Mouse (Mus musculus) gastrocnemius, postnatal 36 days (tissue): ENCODE measurements at regions not wholly inside any gene's neighbourhood (a gene's known extent, or its start where the extent isn't known, plus 50 kb on each side); places are given as distances from the start of the nearest gene placed in this dataset.

Experiments
- DNase-seq, 2 experiments: peaks; one replicate each; pipeline ENCODE4 v3.0.0; 2022
- intact Hi-C: fragments of 180-260 bp; cut with DNase I; formaldehyde crosslinking; loops from one replicate; pipeline ENCODE4 v1.15.1; 2025

DNA sequence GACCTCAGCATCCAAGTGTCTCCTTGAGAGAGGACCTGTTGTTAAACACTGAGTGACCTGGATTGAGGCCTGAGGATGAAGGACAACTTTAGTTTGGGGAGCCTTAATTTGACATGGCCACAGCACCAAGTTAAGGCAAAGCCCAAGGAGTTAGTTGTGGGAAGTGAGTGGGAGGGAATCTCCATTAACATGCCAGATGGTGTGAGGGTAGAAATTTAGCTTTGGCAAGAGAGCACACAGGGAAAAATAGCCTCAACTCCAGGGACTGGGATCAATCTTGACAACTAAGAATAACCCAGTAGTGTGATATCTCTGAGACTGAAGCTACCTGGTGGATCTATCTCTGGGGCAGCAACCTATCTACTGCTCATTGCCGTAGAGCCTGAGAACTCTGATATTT is 105.4 kb downstream of the Ahr start:
- intact Hi-C loops, result no loop called here
- no peak for DNase-seq

DNA sequence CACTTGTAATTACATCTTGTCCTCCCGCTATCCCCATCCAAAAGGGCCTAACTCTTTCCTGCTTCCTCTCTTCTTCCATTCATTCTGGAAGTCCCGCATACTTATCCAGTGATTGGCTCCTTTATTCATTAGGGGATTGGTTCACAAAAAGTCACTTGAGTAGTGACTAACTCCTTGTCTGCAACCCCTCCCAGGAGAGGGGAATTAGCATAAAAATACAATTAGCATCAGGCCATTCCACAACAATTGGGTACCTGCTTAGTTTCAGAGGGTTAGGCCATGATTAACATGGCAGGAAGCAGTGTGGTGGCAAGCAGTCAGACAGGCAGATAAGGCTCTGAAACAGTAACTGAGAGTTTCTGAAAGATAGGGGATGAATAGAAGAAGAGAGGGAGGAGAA is 115.6 kb downstream of the Ahr start:
- DNase-seq, result no peak
- intact Hi-C loops, result no loop called here

DNA sequence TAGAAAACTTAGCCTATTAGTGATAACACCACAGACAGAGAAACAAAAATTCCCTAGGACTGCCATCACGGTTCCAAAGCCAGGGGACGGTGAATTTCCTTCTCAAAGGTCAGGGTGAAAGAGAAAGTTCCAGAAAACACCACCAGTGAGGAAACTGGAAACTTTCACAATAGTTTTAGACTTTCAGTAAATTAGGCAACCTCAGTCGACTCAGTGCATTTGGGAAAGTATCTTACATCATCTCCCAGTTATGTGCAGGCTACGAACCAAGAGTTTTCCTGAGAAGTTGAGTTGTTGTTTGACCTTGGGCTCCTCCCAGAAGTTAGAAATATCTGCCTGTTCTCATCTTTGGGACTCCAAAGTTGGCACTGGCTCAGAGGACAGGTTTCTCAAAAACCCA is 116.9 kb downstream of the Ahr start:
- no peak for DNase-seq
- intact Hi-C loops, result no loop called here

DNA sequence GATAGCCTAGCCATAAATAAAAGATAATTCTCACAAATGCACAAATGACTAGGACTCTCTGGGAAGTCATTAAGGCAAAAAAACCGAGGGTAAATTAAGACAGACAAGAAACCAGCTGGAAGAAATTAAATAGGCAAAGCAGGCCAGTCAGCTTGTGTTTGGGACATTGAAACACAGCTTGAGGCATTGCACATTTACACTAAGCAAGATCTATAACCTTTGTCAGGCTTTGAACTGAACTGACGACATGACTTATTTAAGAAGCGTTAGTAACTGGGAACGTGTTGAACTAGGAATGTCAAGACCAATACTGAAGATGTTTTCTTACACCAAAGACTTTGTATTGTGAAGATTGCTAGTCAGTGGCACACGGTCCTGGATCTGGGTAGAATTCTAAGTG is 118.3 kb downstream of the Ahr start:
- intact Hi-C loops, result no loop called here
- DNase-seq, result no peak

DNA sequence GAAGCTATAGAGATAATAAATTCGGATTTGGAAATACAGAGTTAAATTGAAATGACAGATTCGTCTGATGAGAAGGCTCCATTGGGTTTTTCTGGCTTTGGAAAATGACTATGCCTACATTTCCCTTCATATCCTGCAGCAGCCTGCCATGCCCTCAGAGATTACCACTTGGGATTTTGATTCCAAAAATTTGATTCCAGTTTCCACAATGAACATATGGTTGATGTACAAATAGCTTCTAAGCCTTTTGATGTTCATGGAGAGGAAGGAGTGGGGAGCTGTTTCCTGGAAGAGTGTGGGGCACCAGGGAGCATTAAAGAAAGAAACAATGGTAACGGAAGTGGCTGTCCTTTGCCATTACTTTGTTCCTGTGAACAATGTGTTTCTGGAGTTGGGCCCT is 122.1 kb downstream of the Ahr start:
- DNase-seq, result no peak
- intact Hi-C loops, result no loop called here

DNA sequence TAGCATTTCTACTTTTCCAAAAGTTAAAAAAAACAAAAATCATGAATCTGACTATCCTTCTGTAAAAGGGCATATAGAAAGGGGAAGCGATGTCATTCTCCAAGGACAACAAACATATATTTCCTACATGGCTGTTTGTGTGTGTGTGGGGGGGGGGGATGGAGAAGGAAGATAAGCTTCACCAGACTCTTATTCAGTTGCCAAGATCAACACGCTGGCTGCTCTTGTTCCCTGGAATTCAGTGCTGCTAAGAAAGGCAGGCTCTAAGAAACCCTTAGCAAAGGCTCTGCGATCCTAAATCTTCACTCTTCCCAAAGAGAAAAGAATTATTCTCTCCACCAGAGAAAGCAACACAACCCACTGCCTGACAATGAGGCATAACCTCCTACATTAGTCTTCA is 126.4 kb downstream of the Ahr start:
- intact Hi-C loops, result no loop called here

DNA sequence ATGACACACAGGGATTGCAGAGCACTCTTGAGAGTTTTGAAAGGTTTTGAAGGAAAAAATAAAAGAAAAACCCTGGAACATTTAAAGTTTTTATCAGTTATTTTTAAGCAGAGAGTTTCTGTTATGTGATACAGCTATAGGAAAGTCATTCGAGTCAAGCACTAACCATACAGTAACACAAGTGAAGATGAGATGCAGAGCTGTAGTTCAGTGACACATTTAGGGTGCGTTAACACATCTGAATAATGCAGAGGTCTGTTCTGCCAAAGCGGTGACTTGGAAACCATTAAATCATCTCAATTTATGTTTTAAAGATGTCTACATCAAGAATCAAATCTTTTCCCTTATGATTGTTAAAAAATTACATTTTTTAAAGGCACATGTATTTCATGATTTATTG is 126.8 kb downstream of the Ahr start:
- intact Hi-C loops, result no loop called here

More for the DNA sequence above, 126.4 kb downstream of the Ahr start:
- DNase-seq, result no peak

DNA sequence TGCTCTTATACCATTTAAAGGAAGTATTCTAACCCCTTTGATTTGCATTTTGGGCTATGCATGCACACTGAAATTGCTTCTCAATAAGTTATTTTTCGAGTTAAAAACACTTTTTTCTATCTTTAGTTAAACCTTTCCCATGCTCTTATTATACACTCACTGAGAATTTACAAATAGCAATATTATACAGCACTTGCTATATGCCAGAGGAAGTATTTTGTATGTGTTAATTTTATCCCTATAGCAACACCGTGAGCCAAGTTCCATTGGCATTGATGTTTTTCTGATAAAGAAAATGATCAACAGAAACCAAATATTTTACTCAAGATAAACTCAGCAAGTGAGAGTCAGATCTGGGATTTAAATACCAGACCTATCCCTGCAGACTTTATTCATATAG is 133.0 kb downstream of the Ahr start:
- DNase-seq, result no peak
- intact Hi-C loops, result no loop called here

More for the DNA sequence above, 126.8 kb downstream of the Ahr start:
- DNase-seq, result no peak

DNA sequence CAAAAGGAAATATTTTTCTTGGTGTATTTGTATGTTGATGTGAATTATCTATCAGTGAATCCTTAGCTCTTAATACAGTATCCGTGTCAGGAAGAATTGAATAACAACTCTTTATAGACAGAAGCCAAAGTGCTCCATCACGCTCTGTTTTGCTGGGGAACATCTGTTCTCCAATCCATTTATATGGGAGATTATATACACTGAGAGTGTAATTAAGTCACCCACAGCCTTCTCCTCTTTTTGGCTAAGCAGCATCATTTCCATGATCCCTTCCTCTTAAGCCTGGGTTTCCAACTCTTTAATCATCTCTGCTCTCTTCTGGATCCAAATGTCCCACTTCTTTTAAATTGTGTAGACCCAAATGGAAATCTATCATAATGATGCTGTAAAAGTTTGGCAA is 133.6 kb downstream of the Ahr start:
- intact Hi-C loops, result no loop called here
- no peak for DNase-seq

DNA sequence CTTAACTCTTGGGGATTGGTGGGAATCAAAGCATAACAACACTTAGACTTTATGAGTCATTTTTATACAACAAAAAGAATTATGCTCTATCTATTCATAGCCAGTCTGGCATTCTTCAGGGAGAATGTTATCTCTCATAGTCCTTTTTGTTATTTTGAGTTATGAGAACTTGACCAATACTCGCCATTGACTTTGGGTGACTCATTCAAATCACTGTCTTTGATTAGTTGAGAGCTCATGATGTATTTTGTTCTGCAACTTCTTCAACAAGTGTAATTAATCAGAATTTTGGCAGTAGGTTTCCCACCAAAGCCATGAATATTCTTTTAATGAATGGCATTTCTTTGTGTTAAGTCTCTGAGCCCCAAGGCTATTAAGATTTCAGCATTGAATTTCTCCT is 139.6 kb downstream of the Ahr start:
- intact Hi-C loops, result no loop called here
- no peak for DNase-seq

DNA sequence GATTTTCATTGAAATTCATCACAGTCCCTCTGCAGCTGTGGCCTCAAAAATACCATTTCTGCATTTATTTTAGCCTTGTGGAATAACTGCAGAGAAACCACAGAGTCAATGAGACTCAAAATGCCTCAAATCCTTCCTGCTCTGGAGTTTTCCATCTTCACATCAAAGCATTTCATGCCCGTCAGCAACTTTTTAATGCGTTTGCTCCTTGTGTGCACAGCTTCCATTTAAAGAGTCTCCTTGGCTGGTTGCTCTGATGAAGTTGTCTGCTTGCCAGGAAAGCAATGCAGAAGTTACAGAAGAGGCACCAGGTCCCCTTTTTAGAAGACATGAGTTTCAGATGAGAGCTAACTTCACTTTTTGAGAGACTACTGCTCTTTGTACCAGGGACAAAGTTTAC is 142.7 kb downstream of the Ahr start:
- intact Hi-C loops, result no loop called here
- DNase-seq, result no peak

DNA sequence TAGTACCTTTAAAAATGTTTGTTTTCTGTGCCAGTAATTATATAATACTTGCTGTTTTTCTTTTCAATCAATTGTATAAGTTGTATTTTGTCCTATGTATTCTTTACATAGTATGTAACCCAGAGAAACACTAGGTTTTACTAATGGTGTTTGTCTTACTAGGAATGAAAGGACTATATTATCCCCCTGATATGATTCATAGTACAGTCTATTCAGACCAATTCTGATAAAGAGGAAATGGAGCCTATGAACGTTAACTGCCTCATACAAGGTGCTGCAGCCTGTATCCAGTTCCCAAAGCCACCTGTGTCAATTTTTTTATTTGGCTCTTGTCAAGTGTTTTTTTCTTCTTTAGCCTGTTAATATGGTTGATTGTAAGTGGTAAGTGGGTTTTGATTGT is 144.6 kb downstream of the Ahr start:
- DNase-seq, result no peak
- intact Hi-C loops, result no loop called here

DNA sequence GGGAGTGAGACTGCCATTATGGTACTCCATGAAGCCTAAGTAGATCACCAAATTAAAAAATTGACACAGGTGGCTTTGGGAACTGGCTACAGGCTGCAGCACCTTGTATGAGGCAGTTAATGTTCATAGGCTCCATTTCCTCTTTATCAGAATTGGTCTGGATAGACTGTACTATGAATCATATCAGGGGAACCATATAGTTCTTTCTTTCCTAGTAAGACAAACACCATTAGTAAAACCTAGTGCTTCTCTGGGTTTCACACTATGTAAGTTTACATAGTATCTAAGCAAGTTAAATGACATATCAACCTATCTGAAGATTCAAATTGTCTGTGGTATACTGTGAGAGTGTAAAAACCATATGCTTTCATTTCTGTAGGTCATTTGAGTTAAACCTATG is 145.0 kb downstream of the Ahr start:
- intact Hi-C loops, result no loop called here
- no peak for DNase-seq

DNA sequence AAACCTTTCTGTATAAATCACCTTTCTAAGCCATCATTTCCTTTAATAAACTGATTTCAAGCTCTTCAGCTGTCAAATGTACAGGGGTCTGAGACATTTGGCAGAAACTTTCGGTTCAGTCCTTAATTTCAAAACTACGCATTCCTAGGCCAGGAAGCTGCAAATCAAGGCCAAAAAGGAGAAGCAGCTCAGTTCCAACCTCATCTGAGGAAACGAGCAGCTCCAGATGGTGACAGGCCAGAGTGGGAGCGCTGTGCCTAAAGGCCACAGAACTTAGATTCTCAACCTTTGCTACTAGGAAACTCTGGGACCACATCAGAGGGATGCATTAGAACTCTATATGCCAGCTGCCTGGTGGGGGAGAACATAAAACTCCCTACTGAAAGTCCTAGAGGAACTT is 150.6 kb downstream of the Ahr start:
- DNase-seq, result no peak
- intact Hi-C loops, result no loop called here

DNA sequence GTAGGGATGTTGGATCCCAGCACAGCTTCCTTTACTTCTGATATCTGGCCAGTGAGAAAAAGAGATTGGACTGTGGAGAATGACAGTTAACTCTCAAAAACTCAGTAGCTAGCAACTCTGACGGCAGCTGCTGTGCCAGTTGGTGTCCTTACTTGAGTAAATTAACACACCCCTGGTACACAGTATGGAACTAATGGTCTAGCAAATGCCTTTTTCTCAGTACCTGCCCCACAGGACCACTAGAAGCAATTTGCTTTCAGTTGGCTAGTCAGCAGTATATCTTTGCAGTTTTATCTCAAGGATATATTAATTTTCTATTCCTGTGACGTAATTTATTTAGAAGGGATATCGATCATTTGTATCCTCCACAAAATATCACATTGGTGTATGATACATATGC is 157.6 kb downstream of the Ahr start:
- DNase-seq, result no peak
- intact Hi-C loops, result no loop called here

DNA sequence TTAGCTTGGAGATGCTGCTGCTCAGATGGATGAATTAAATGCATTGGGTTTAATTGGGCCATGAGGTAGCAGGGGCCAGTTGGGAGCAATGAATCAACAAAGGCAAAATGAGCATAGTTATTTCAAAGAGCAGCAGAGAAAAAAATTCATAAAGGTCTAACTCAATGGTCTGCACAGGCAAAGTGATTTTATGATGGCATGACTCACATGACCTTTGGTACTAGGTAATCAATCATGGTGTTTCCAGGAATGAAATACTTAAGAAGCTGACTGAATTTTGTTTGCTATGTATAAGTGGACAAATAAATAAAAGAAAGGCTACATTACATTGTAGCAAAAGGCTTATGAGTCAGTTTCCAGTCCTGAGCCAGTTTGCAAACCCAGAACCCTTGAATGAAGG is 158.5 kb downstream of the Ahr start:
- intact Hi-C loops, result no loop called here
- DNase-seq, result no peak

DNA sequence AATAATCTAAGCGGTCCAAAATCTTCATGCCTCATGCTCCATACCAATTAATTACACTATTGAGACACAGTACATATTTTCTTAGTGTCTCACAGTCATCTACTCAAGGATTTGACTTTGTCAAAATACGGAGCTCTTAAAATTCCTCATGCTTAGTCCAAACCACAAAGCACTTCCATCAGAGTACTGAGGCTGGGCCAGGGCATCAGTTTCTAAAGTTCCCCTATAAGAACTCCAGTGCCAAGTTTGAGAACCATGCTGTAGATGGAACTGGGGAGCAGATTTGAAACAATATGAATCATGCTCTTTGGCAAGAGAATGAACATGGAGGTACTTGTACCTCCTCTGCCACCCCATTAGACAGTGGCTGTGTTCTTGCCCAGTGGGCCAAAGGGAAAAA is 176.9 kb downstream of the Ahr start:
- DNase-seq, result no peak
- intact Hi-C loops, result no loop called here

DNA sequence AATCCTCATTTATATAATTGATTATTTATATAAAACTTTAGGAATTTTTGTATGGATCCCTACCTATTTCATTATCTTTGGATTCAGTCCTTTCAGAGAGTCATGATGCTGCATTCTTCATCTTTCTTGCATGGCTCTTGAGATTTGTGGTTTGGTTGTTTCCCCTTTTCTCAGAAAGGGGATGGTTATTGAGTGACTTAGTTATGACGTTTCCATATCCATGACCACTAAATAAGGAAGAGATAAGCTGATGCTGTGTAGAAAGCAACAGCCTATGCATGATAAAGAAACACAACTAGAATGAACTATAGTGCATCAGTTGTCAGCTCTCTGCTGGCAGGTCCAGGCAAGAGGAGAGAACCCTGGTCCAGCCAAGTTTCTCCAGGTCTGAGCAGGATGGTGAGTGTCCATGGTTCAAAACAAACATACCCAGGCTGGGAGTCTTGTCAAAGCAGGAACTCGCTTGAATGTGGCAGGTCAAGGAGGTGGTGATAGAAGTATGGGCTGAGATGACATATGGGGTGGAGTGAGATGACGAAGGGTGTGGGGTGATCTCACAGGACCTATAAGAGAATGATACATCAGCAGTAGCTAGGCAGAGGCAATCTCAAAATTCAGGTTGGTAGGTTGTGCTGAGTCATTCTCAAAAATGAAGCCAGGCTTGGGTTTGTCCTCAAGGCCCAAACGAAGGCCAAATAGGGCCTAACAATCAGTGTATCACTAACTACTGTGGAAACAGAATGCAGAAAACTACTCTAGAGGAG is 196.5 kb downstream of the Ahr start:
- DNase-seq, result no peak
- intact Hi-C loops, result no loop called here

DNA sequence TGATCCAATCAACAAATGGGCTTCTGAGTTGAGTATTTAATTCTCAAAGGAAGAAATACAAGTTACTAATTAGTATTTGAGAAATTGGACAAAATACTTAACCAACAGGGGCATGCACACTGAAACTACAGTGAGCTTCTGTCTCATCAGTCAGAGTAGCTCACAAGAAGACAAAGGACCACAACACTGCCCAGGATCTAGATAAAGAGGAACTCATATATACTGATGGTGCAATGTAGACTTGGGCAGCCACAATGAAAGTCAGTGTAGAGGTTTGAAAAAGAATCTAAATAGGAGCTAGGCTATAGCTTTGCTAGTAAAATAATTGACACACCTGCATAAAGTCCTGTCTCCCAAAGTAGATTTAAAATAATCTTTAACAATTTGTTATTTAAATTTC is 198.5 kb downstream of the Ahr start:
- intact Hi-C loops, result no loop called here
- no peak for DNase-seq

DNA sequence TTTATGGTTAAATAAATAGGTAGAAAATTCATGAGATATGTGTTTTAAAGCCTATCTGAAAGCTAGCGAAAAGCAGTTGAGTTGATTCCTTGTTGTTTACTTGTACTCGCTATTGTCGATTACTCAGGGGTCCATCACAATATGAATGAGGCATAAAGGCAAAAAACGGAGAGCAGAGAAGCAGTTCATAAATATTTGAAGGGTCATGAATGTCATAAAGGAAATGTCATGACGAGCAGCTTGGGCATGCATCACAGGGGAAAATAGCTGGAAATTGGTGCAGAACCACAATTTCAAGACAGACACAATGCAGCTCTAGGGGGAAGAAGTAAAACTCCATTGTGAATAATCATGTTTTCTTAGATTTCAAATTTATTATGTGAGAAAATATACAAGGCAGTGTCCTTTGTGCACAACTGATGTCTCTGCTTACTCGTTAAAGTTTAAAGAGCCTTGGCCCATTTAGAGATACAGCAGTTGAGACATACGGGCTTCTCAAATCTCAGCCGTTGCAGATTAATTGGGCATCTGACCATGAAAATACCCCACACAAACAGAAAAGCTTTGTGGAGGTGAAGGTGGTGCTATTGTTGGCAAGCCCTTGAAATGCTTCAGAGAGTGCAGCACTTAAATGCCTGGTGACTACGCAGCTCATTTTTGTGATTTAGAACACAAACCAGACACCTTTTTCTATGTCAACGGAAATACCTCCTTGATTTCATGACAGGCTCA is 200.3 kb downstream of the Ahr start:
- DNase-seq, result no peak
- intact Hi-C loops, result no loop called here

DNA sequence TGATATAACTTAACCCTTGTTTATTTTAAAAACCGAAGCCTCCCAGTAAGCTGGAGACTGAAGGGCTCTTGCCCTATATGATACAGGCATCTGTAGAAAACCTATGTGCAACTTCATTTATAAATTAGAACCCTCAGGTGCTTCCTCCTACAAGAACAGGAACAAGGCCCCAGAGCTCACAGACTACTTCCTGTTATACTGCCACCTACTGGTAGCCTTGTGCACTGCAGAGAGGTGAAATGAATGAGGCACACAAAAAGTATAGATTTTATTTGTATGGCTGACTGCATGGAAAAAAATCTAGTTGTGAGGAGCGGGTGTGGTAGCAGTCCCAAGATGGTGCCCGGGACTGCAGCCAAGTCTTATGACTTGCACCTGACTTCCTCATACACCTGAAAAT is 203.5 kb downstream of the Ahr start:
- DNase-seq, result no peak
- intact Hi-C loops, result no loop called here

DNA sequence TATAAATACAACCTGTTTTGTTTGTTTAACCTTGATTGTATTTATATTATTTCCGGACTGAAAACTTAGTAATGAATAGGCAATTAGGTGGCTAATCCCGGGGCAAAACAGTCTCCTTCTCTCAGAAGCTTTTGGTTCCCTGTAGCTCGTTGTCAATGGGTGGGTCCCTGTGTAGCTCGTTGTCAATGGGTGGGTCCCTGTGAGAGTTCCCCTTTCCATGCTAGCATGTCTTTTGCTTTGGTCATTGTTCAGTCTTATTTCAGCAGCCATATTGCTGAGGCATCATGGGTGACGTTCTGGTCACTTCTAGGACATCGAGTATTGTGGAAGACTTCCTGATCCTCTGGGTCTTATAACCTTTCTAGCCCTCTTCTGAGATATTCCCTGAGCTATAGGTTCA is 205.1 kb downstream of the Ahr start:
- no peak for DNase-seq
- intact Hi-C loops, result no loop called here

DNA sequence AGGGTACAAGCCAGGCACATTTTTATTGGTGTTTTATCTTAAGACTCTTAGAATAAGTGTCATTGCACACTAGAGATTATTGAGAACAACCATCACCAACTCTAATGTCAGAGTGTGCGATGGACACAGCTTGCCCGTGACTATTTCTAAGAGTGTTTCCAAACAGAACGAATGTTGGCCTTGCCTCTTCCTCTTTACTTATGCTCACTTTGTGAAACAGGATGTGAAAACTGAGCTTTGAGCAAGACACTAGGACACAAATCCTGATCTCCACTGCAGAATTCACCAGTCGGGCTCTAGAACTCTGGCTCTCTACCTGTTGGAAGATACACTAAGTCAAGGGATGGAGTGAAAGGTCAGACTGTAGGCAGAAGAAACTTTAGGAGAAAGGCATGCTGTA is 215.3 kb downstream of the Ahr start:
- intact Hi-C loops, result no loop called here
- DNase-seq, result no peak
